Mouse (Mus musculus) CH12.LX (cell line): ENCODE results near the gene Fads1. TPM values are rescaled to one million over a fixed set of nuclear protein-coding genes. Genes with fewer than 3 reads are reported as not detected.

Experiments
- DNase-seq: peaks from one replicate; pipeline ENCODE4 v3.0.0-alpha.2; 2013; ENCODE audit errors: extremely low read depth
- H3K27ac ChIP-seq: 2 replicates; pipeline ENCODE4 v1.5.1; 2012; ENCODE audit warnings: low read depth, mild to moderate bottlenecking, control low read depth, moderate library complexity; ENCODE audit not compliant: insufficient read depth
- H3K27me3 ChIP-seq: replicated peaks from 2 replicates; pipeline ENCODE3; 2012; ENCODE audit warnings: inconsistent platforms
- H3K36me3 ChIP-seq, 2 experiments: replicated peaks in 1 of 2; 2 replicates each; pipeline versions ENCODE3 to v1.6.1; 2012; ENCODE audit warnings: inconsistent platforms in 1 of 2, low read length in 1 of 2, mild to moderate bottlenecking in 1 of 2, mixed read lengths in 1 of 2, moderate library complexity in 1 of 2; ENCODE audit not compliant: control insufficient read depth in 1 of 2, insufficient read depth in 1 of 2
- H3K4me1 ChIP-seq, 2 experiments: 2 replicates each; pipeline ENCODE4 v1.6.1; 2012; ENCODE audit warnings: inconsistent platforms in 1 of 2, moderate library complexity in 1 of 2; ENCODE audit not compliant: insufficient read depth in 2 of 2, control insufficient read depth in 1 of 2
- H3K4me2 ChIP-seq: 2 replicates; pipeline ENCODE4 v1.6.1; 2012; ENCODE audit warnings: low read depth, mild to moderate bottlenecking, control low read depth; ENCODE audit not compliant: poor library complexity, insufficient read depth, severe bottlenecking
- H3K4me3 ChIP-seq, 3 experiments: fragments of 150-350 bp in 1 of 3; sonication (generic) in 1 of 3; replicated peaks in 1 of 3; 2 replicates each; pipeline versions ENCODE3 to v1.5.1; 2011 to 2012; ENCODE audit warnings: low read depth in 2 of 3, low read length in 2 of 3, mild to moderate bottlenecking in 2 of 3, moderate library complexity in 2 of 3, control low read depth in 1 of 3, improper control_type of control experiment in 1 of 3, inconsistent platforms in 1 of 3, mixed read lengths in 1 of 3; ENCODE audit not compliant: poor library complexity in 1 of 3
- H3K79me2 ChIP-seq: replicated peaks from 2 replicates; pipeline ENCODE4 v1.6.1; 2012; ENCODE audit warnings: mild to moderate bottlenecking, moderate library complexity; ENCODE audit not compliant: control insufficient read depth, poor library complexity, insufficient read depth, severe bottlenecking; ENCODE audit errors: extremely low read depth
- H3K9ac ChIP-seq: 2 replicates; pipeline ENCODE4 v1.6.1; 2012; ENCODE audit warnings: low read depth, mild to moderate bottlenecking, control low read depth, moderate library complexity; ENCODE audit not compliant: insufficient read depth
- H3K9me3 ChIP-seq: replicated peaks from 2 replicates; pipeline ENCODE3; 2012; ENCODE audit warnings: low read length, inconsistent platforms, mixed read lengths
- EP300 ChIP-seq: IDR thresholded peaks from 2 replicates; pipeline ENCODE4 v1.6.1; 2011; ENCODE audit warnings: low read length, improper control_type of control experiment
- GABPA ChIP-seq: IDR thresholded peaks from 2 replicates; pipeline ENCODE4 v1.6.1; 2012; ENCODE audit warnings: low read depth, low read length, improper control_type of control experiment, inconsistent platforms; ENCODE audit not compliant: insufficient replicate concordance
- JUN ChIP-seq: IDR thresholded peaks from 2 replicates; pipeline ENCODE4 v1.6.1; 2011; ENCODE audit warnings: low read depth, mild to moderate bottlenecking, low read length, improper control_type of control experiment, moderate library complexity; ENCODE audit not compliant: insufficient read depth
- JUND ChIP-seq: conservative IDR thresholded peaks from 2 replicates; pipeline ENCODE4 v1.6.1; 2011; ENCODE audit warnings: low read depth, low read length, improper control_type of control experiment
- MAZ ChIP-seq: IDR thresholded peaks from 2 replicates; pipeline ENCODE4 v1.6.1; 2012; ENCODE audit warnings: low read depth, mild to moderate bottlenecking, inconsistent platforms, low read length, improper control_type of control experiment, moderate library complexity
- PAX5 ChIP-seq: IDR thresholded peaks from 2 replicates; pipeline ENCODE4 v1.6.1; 2012; ENCODE audit warnings: low read length, inconsistent platforms, mixed read lengths
- UBTF ChIP-seq: IDR thresholded peaks from 2 replicates; pipeline ENCODE4 v1.6.1; 2012; ENCODE audit warnings: low read depth, mild to moderate bottlenecking, inconsistent platforms, low read length, improper control_type of control experiment, moderate library complexity
- USF1 ChIP-seq: IDR thresholded peaks from 2 replicates; pipeline ENCODE4 v1.6.1; 2014; ENCODE audit warnings: low read depth, mild to moderate bottlenecking, inconsistent platforms, low read length, improper control_type of control experiment
- USF2 ChIP-seq: conservative IDR thresholded peaks from 2 replicates; pipeline ENCODE4 v1.6.1; 2011; ENCODE audit warnings: low read depth, low read length, improper control_type of control experiment
- dilution Hi-C: fragments of 300-500 bp; cut with MboI; formaldehyde crosslinking; loops from 2 replicates; pipeline ENCODE4 v1.14.3; 2020; ENCODE audit warnings: low sequenced_read_pairs; ENCODE audit not compliant: extremely low pct_unique_long_range_greater_than_20kb, extremely low pct_ligation_motif_present
- in situ Hi-C: fragments of 300-500 bp; cut with MboI; formaldehyde crosslinking; loops from 3 replicates; pipeline ENCODE4 v1.14.3; 2019; ENCODE audit warnings: low sequenced_read_pairs, low pct_ligation_motif_present, low pct_unique_long_range_greater_than_20kb, mixed read lengths
- polyA plus RNA-seq: library from polyadenylated mRNA; unstranded; fragments of >175 nt; gene quantifications from 2 replicates; pipeline ENCODE4 v1.2.1, GENCODE M21; 2012; ENCODE audit warnings: low read depth; ENCODE audit not compliant: insufficient read length
- total RNA-seq, 2 experiments: library from RNA; depleted of rRNA; stranded (reverse); fragments of 300-350 nt in 1 of 2; fragments of >200 nt in 1 of 2; gene quantifications; 2 replicates each; pipeline ENCODE4 v1.2.3; 2012 to 2014

Fads1 gene
- total and polyA plus RNA-seq, 3 experiments: 30.6 to 44.7 (median 37.2) TPM

DNA sequence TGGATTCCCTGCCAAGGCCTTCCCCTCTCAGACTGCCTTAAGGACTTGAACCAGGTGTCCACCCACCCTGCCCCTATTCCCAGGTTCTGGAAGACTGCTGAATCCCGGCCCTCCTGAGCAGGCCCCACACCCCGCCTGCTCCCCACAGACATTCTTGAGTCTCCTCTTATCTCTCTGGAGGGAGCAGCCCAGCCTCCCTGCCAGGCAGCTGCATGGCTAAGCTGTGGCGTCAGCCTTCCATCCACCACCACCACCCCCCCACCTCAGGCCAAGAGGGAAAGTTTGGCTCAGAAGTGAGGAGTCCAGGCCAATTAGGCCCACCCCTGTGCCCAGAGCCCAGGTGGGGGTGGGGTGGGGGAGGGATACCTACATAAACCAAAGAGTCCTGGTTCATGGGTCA lies 55.8 kb downstream of the Fads1 start:
- H3K4me1 ChIP-seq: no peaks in the 10 kb centered on the region
- no peak overlapping the region for H3K4me3 ChIP-seq
- H3K27me3 ChIP-seq: peaks cover 71% of the 10 kb centered on the region
- dilution Hi-C loops: no loop called here
- H3K27ac ChIP-seq: no peak overlapping the region
- no peak overlapping the region for H3K9ac ChIP-seq
- H3K4me2 ChIP-seq: no peak overlapping the region
- DNase-seq: no peak
- TF ChIP-seq EP300 (no peak), JUND (no peak), UBTF (no peak), MAZ (no peak), PAX5 (no peak)
- TF ChIP-seq, all 38 proteins: peak for 0
- H3K79me2 ChIP-seq: no peaks in the 10 kb centered on the region
- no peaks in the 10 kb centered on the region for H3K9me3 ChIP-seq
- in situ Hi-C loops: no loop called here
- H3K36me3 ChIP-seq: no peaks in the 10 kb centered on the region

DNA sequence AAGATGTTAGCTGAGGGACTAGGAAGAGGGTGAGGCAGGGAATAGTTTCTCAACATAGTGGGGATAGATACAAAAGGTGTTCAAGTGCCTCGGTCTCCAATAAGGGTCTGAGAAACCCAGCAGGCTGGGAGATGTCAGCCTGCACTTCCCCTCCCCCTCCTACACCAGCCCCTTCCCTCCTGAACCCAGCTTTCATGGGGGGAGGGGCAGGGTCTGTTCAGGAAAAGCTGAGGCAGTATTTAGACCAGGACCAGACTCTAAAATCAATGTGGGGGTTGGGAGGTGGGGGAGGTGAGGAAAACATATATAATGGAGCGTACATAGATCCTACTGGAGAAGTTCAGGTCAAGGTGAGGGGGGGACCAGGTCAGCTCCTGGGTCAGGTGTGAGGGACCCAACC lies 56.7 kb downstream of the Fads1 start:
- Histone ChIP-seq H3K4me2 (no peak overlapping the region), H3K9ac (no peak overlapping the region), H3K27ac (no peak overlapping the region), H3K27me3 (peaks cover 66% of the 10 kb centered on the region)
- no peak for TF ChIP-seq JUN
- no peak for TF ChIP-seq GABPA
- TF ChIP-seq, all 38 proteins: peak for 0
- no peaks in the 10 kb centered on the region for H3K9me3 ChIP-seq
- no peaks in the 10 kb centered on the region for H3K36me3 ChIP-seq
- H3K79me2 ChIP-seq: no peaks in the 10 kb centered on the region
- DNase-seq: no peak
- dilution Hi-C loops: no loop called here
- H3K4me3 ChIP-seq: no peak overlapping the region
- in situ Hi-C loops: no loop called here
- no peaks in the 10 kb centered on the region for H3K4me1 ChIP-seq

DNA sequence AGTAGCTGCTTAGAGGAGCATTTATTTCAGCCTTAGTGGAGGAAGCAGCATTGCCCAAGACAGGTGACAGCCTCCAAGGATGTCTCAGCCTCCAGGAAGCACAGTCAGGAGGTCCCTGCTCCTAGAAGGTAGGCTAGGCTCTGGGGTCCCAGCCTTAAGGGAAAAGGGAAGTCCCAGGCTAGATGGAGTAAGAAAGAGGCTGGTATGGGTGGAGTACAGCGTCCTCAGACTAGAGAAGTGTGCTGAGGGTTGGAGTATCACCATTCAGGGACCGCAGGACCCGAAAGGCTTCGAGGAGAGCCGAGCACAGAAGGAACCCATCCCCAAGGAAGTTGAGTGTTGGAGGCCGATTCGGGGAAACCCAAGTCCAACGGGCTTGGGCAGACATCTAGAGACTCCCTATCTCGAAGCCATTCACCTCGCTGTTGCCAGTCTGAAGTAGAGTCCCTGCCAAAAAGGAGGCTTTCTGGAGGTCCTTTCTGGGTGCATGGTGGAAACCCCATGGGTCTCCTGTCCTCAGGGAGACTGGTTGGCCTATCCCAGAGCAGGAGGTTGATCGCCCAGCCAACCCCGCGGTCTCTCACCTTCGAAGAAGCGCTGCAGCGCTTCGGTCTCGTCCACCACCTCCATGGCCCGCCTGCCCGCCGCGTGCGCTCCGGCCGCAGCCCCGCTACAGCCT lies 57.4 kb downstream of the Fads1 start:
- no peak for DNase-seq
- H3K4me3 ChIP-seq: peak overlapping the region in 1 of 3 experiments; percentile 41
- dilution Hi-C loops: no loop called here
- peaks cover 0 to 3% of the 10 kb centered on the region in 2 experiments; a peak in 2 of 4 replicates for H3K4me1 ChIP-seq
- H3K9ac ChIP-seq: no peak overlapping the region
- H3K36me3 ChIP-seq: no peaks in the 10 kb centered on the region
- H3K79me2 ChIP-seq: no peaks in the 10 kb centered on the region
- no peaks in the 10 kb centered on the region for H3K9me3 ChIP-seq
- H3K4me2 ChIP-seq: peak overlapping the region; percentile 27; the same call in 1 of the 2 replicates
- H3K27ac ChIP-seq: no peak overlapping the region
- H3K27me3 ChIP-seq: peaks cover 64% of the 10 kb centered on the region
- in situ Hi-C loops: no loop called here
- TF ChIP-seq MAZ (no peak), USF2 (no peak), USF1 (no peak)
